Mouse (Mus musculus) heart, postnatal 0 days (tissue): ENCODE data around the gene Prdm12. TPM values are rescaled to one million over a fixed set of nuclear protein-coding genes. Genes with fewer than 3 reads are reported as not detected.
"Not testable (repeated sequence)": the region's sequence is repeated elsewhere in the genome, so short reads cannot be mapped to it uniquely, and the experiment has no call there.

Source experiments
- ATAC-seq: fragments of 200-750 bp; cut with Nextera tagmentation; 2 replicates; pipeline ENCODE4 v1.8.0; 2017; ENCODE audit warnings: low read depth, moderate number of reproducible peaks, moderate library complexity; ENCODE audit not compliant: insufficient read depth
- DNase-seq: peaks from one replicate; pipeline ENCODE4 v3.0.0-alpha.2; 2016; ENCODE audit warnings: low spot score
- H3K27ac ChIP-seq: fragments of 300-500 bp; sonication (generic); 2 replicates; pipeline ENCODE4 v1.5.1; 2014; ENCODE audit warnings: low read depth, mild to moderate bottlenecking
- H3K27me3 ChIP-seq: fragments of 300-500 bp; sonication (generic); 2 replicates; pipeline ENCODE4 v1.6.1; 2014; ENCODE audit warnings: low read length, mixed read lengths; ENCODE audit not compliant: control insufficient read depth, insufficient read depth
- H3K36me3 ChIP-seq: fragments of 300-500 bp; sonication (generic); replicated peaks from 2 replicates; pipeline ENCODE4 v1.6.1; 2014; ENCODE audit warnings: low read length, mixed read lengths; ENCODE audit not compliant: control insufficient read depth, insufficient read depth
- H3K4me1 ChIP-seq: fragments of 300-500 bp; sonication (generic); 2 replicates; pipeline ENCODE4 v1.6.1; 2014; ENCODE audit warnings: antibody characterized with exemption; ENCODE audit not compliant: control insufficient read depth, insufficient read depth
- H3K4me2 ChIP-seq: fragments of 300-500 bp; sonication (generic); 2 replicates; pipeline ENCODE4 v1.6.1; 2014; ENCODE audit warnings: low read depth, mild to moderate bottlenecking, low read length, moderate library complexity
- H3K4me3 ChIP-seq: fragments of 300-500 bp; sonication (generic); 2 replicates; pipeline ENCODE4 v1.5.1; 2014; ENCODE audit warnings: low read depth, low read length
- H3K9ac ChIP-seq: fragments of 300-500 bp; sonication (generic); replicated peaks from 2 replicates; pipeline ENCODE4 v1.6.1; 2014; ENCODE audit warnings: low read depth, low read length, mixed read lengths
- H3K9me3 ChIP-seq: fragments of 300-500 bp; sonication (generic); replicated peaks from 2 replicates; pipeline ENCODE4 v1.6.1; 2016; ENCODE audit warnings: low read length; ENCODE audit not compliant: control insufficient read depth
- CTCF ChIP-seq: IDR thresholded peaks from 2 replicates; pipeline ENCODE4 v1.5.1; 2016; ENCODE audit warnings: antibody characterized with exemption, control low read depth, low read depth
- EP300 ChIP-seq: IDR thresholded peaks from 2 replicates; pipeline ENCODE4 v1.6.1; 2016; ENCODE audit warnings: antibody characterized with exemption, low read depth
- WGBS: fragments of 180-500 bp; shearing (Covaris S2); extraction: QIAGEN DNeasy Blood & Tissue Kit; methylation state at CpG from one replicate; pipeline ENCODE4 v1.1.7; 2014; 5-methylcytosine and 5-hydroxymethylcytosine counted together
- polyA plus RNA-seq: library from polyadenylated mRNA; unstranded; fragments of >200 nt; fragmentation: Nextera tagmentation; extraction: Ambion mirVana; gene quantifications from 2 replicates; pipeline ENCODE4 v1.2.1, GENCODE M21; 2015
- total RNA-seq: library from RNA; depleted of rRNA; stranded (reverse); fragments of >200 nt; gene quantifications from 2 replicates; pipeline ENCODE4 v1.2.3, GENCODE M21; 2014; ENCODE audit warnings: low replicate concordance

The Prdm12 gene
- total and polyA plus RNA-seq, 2 experiments from 2014 or later: not detected

DNA sequence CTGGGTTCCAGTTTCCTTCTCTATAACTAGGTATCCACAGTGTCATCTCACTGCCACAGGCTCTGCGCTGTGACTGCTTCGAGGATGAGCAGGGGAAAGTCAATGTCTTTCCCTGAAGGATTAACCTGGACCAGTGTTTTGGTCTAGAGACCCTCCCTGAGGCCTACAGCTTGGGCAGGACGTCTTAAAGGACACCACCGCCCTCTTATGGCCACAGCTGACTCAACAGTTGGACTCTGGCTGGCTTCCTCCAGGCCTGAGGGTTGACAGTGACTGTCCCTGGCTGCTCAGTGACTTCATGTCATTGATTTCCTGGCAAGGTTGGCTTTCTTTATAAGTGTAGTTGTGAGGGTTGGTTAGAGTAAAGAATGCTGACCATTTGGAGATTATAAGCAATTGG, 27.5 kb downstream of the Prdm12 start:
- TF ChIP-seq EP300: no peak
- peak; percentile 42 for TF ChIP-seq CTCF
- ATAC-seq (no peak), DNase-seq (no peak)
- no peaks in the 10 kb centered on the region for H3K9me3 ChIP-seq
- H3K36me3 ChIP-seq: no peaks in the 10 kb centered on the region
- no peak overlapping the region for H3K4me2 ChIP-seq
- WGBS: 32% methylated on average over 4 of the region's 4 CpGs
- peaks cover 4% of the 10 kb centered on the region; the same call in 1 of the 2 replicates for H3K4me1 ChIP-seq
- H3K4me3 ChIP-seq: no peak overlapping the region
- H3K27me3 ChIP-seq: 0 out of 2 replicates have a peak, but pooled peaks cover 3% of the 10 kb centered on the region
- no peak overlapping the region for H3K9ac ChIP-seq
- no peak overlapping the region for H3K27ac ChIP-seq

DNA sequence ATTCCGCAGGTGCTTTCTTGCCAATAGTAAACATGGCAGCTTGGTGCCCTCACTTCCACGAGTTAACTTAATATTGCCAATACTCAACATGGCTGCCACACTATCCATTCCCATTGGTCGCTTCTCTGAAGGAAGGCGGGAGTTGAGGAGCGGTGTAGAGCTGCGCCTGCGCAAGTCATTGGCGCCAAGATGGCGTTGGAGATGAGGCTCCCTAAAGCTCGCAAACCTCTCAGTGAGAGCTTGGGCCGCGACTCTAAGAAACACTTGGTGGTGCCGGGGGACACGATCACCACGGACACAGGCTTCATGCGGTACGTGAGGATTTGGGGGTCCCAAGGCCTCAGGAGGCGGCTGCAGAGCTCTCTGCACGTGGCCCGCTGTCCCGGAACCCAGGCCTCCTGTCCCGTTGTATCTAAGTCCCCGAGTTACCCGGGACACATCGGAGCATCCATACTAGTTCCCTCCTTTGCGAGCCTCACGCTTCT, 30.8 kb downstream of the Prdm12 start, which contains the start of gene Exosc2:
TSS of gene Exosc2 (plus strand) at position 165 of the 485 bp plus-strand sequence.
- peaks cover 4% of the 10 kb centered on the region; the same call in 1 of the 2 replicates for H3K4me1 ChIP-seq
- H3K36me3 ChIP-seq: peaks cover 14% of the 10 kb centered on the region
- no peak for TF ChIP-seq CTCF
- no peak for TF ChIP-seq EP300
- peak within 1 kb of the TSS; percentile 72 for H3K4me3 ChIP-seq
- H3K9ac ChIP-seq: peak within 1 kb of the TSS; percentile 69
- DNase-seq (peak; percentile 97), ATAC-seq (peak; percentile 99)
- whole genome bisulfite sequencing: under 1% methylated on average over 27 of the region's 27 CpGs
- peak within 1 kb of the TSS; percentile 62 for H3K27ac ChIP-seq
- H3K9me3 ChIP-seq: no peaks in the 10 kb centered on the region
- H3K4me2 ChIP-seq: peak within 1 kb of the TSS; percentile 90
- no peaks in the 10 kb centered on the region for H3K27me3 ChIP-seq

- WGBS: 88% methylated on average over 6 of the region's 6 CpGs
- H3K4me3 ChIP-seq: no peak overlapping the region
- ATAC-seq (no peak), DNase-seq (no peak)
- no peak overlapping the region for H3K27ac ChIP-seq
- no peaks in the 10 kb centered on the region for H3K27me3 ChIP-seq
- H3K9ac ChIP-seq: no peak overlapping the region
- no peaks in the 10 kb centered on the region for H3K9me3 ChIP-seq
- no peaks in the 10 kb centered on the region for H3K4me1 ChIP-seq
- H3K36me3 ChIP-seq: peaks cover 59% of the 10 kb centered on the region
- no peak for TF ChIP-seq CTCF
- TF ChIP-seq EP300: no peak
- no peak overlapping the region for H3K4me2 ChIP-seq
These were observed 38.8 kb downstream of the Prdm12 start for GRCm38 (mm10) chr2:31678641-31679040.

- H3K9ac ChIP-seq, H3K4me3 ChIP-seq, H3K9me3 ChIP-seq, ATAC-seq, H3K4me1 ChIP-seq, H3K4me2 ChIP-seq, H3K27ac ChIP-seq, H3K27me3 ChIP-seq, DNase-seq: not testable (repeated sequence)
- 79% methylated on average over 15 of the region's 15 CpGs for whole genome bisulfite sequencing
- peaks cover 39% of the 10 kb centered on the region for H3K36me3 ChIP-seq
These were observed 41.3 kb downstream of the Prdm12 start for GRCm38 (mm10) chr2:31681051-31681707.

DNA sequence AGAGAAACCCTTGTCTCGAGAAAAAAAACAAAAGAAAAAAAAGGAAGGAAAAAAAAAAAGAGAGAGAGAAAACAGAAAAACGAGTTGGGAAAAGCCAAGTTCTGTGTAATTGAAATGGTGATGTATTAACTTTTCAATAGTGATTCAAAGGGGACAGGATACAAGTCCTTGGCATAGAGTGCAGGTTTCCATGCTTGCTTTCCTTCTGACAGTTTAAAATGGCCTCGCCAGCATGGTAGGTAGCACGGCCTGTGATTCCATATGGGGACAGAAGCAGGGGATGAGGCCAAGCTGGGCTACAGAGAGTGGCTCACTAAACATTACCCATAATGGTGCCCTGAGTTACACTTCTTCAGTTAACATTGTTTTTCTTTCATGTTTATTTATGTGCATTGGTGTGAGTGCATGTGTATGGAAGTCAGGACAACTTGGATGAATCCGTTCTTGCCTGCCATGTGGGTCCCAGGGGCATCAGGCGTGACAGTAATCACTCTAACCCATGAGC, 41.9 kb downstream of the Prdm12 start:
- DNase-seq (no peak), ATAC-seq (no peak)
- no peak for TF ChIP-seq CTCF
- no peak for TF ChIP-seq EP300
- Histone ChIP-seq H3K27ac (no peak overlapping the region), H3K36me3 (peaks cover 33% of the 10 kb centered on the region), H3K9ac (no peak overlapping the region), H3K27me3 (no peaks in the 10 kb centered on the region), H3K4me3 (no peak overlapping the region), H3K4me2 (no peak overlapping the region), H3K9me3 (no peaks in the 10 kb centered on the region), H3K4me1 (no peaks in the 10 kb centered on the region)
- WGBS: 85% methylated on average over 6 of the region's 6 CpGs
